Mouse (Mus musculus) kidney, embryonic 15.5 days (tissue): ENCODE data around the gene Fyn. TPM values are rescaled to one million over a fixed set of nuclear protein-coding genes. Genes with fewer than 3 reads are reported as not detected.

Source experiments
- ATAC-seq: fragments of 200-750 bp; cut with Nextera tagmentation; replicated peaks from 2 replicates; pipeline ENCODE4 v1.8.0; 2017; ENCODE audit warnings: moderate TSS enrichment; ENCODE audit not compliant: low FRiP score
- H3K27ac ChIP-seq: fragments of 300-500 bp; sonication (generic); 2 replicates; pipeline ENCODE4 v1.5.1; 2015; ENCODE audit warnings: mild to moderate bottlenecking, inconsistent platforms
- H3K27me3 ChIP-seq: fragments of 300-500 bp; sonication (generic); 2 replicates; pipeline ENCODE4 v1.6.1; 2015; ENCODE audit warnings: inconsistent platforms
- H3K36me3 ChIP-seq: fragments of 300-500 bp; sonication (generic); 2 replicates; pipeline ENCODE4 v1.6.1; 2015; ENCODE audit warnings: inconsistent platforms
- H3K4me1 ChIP-seq: fragments of 300-500 bp; sonication (generic); 2 replicates; pipeline ENCODE4 v1.6.1; 2015; ENCODE audit warnings: inconsistent platforms
- H3K4me2 ChIP-seq: fragments of 300-500 bp; sonication (generic); 2 replicates; pipeline ENCODE4 v1.6.1; 2015; ENCODE audit warnings: moderate library complexity, mild to moderate bottlenecking, inconsistent platforms
- H3K4me3 ChIP-seq: fragments of 300-500 bp; sonication (generic); replicated peaks from 2 replicates; pipeline ENCODE4 v1.5.1; 2015; ENCODE audit warnings: mild to moderate bottlenecking, inconsistent platforms
- H3K9ac ChIP-seq: fragments of 300-500 bp; sonication (generic); 2 replicates; pipeline ENCODE4 v1.6.1; 2015; ENCODE audit warnings: mild to moderate bottlenecking, inconsistent platforms
- H3K9me3 ChIP-seq: fragments of 300-500 bp; sonication (generic); replicated peaks from 2 replicates; pipeline ENCODE4 v1.6.1; 2016; ENCODE audit warnings: inconsistent platforms
- WGBS: fragments of 180-500 bp; shearing (Covaris S2); methylation state at CpG from one replicate; pipeline ENCODE4 v1.1.7; 2015; ENCODE audit warnings: mixed read lengths; 5-methylcytosine and 5-hydroxymethylcytosine counted together
- polyA plus RNA-seq: library from polyadenylated mRNA; unstranded; fragments of >200 nt; fragmentation: Nextera tagmentation; extraction: Ambion mirVana; gene quantifications from 2 replicates; pipeline ENCODE4 v1.2.1, GENCODE M21; 2015

The Fyn gene
- polyA plus RNA-seq, 1 experiment from 2014 or later, result 26.2 TPM

GRCm38 (mm10) chr10:39612989-39613831, 244.6 kb downstream of the Fyn start:
- peak; percentile 92 for ATAC-seq
- peaks cover 55% of the 10 kb centered on the region for H3K4me1 ChIP-seq
- peak overlapping the region; percentile 64 for H3K4me2 ChIP-seq
- WGBS, result 2% methylated on average over 26 of the region's 26 CpGs
- H3K9me3 ChIP-seq, result 0 out of 2 replicates have a peak, but pooled peaks cover 3% of the 10 kb centered on the region
- H3K36me3 ChIP-seq, result peaks cover 11% of the 10 kb centered on the region; the same call in 1 of the 2 replicates
- H3K27ac ChIP-seq, result peak overlapping the region; percentile 97
- H3K9ac ChIP-seq, result peak overlapping the region; percentile 39
- H3K4me3 ChIP-seq, result peak overlapping the region; percentile 45
- no peaks in the 10 kb centered on the region for H3K27me3 ChIP-seq

- Histone ChIP-seq H3K27me3 (no peaks in the 10 kb centered on the region), H3K36me3 (peaks cover 9% of the 10 kb centered on the region; the same call in 1 of the 2 replicates), H3K4me2 (peak overlapping the region; percentile 64), H3K9me3 (no peaks in the 10 kb centered on the region), H3K4me1 (peaks cover 55% of the 10 kb centered on the region), H3K4me3 (peak overlapping the region; percentile 45), H3K27ac (peak overlapping the region; percentile 97), H3K9ac (peak overlapping the region; percentile 39)
- ATAC-seq, result 0 out of 2 replicates have a peak, but pooled peaks have one; percentile 26
- WGBS, result 13% methylated on average over 2 of the region's 2 CpGs
Measured at GRCm38 (mm10) chr10:39613973-39614372, 245.3 kb downstream of the Fyn start.

GRCm38 (mm10) chr10:39614676-39615075, 246.0 kb downstream of the Fyn start:
- Histone ChIP-seq H3K36me3 (peaks cover 9% of the 10 kb centered on the region; the same call in 1 of the 2 replicates), H3K4me1 (peaks cover 55% of the 10 kb centered on the region), H3K4me2 (peak overlapping the region; percentile 64), H3K4me3 (no peak overlapping the region), H3K27me3 (no peaks in the 10 kb centered on the region), H3K27ac (peak overlapping the region; percentile 97), H3K9ac (peak overlapping the region; percentile 39; the same call in 1 of the 2 replicates), H3K9me3 (no peaks in the 10 kb centered on the region)
- ATAC-seq, result peak; percentile 27; the same call in 1 of the 2 replicates
- WGBS, result 22% methylated on average over 6 of the region's 6 CpGs

Other genes starting within 250 kb of the Fyn start
- 13.9 and 14.4 TPM in 2 replicates for gene Fam229b, start 234.9 kb upstream of the Fyn start, polyA plus RNA-seq
- 15.6 and 16.2 TPM in 2 replicates for gene Tube1, start 234.9 kb upstream of the Fyn start, polyA plus RNA-seq
- 0.36 and 0.40 TPM in 2 replicates for gene Ccn6, start 205.1 kb upstream of the Fyn start, polyA plus RNA-seq
- 15.9 and 18.5 TPM in 2 replicates for gene Traf3ip2, start 244.1 kb downstream of the Fyn start, polyA plus RNA-seq